Mouse (Mus musculus) forebrain, embryonic 16.5 days (tissue): ENCODE measurements around the gene Fndc3a. TPM values are rescaled to one million over a fixed set of nuclear protein-coding genes. Genes with fewer than 3 reads are reported as not detected.
A peak's percentile ranks its signal among the peaks of the same experiment; 100 is the strongest.

Experiments
- ATAC-seq: fragments of 200-750 bp; cut with Nextera tagmentation; 2 replicates; pipeline ENCODE4 v1.8.0; 2017; ENCODE audit warnings: mild to moderate bottlenecking, moderate library complexity
- H3K27ac ChIP-seq: fragments of 300-500 bp; sonication (generic); 2 replicates; pipeline ENCODE4 v1.5.1; 2014; ENCODE audit warnings: low read length, control low read depth
- H3K27me3 ChIP-seq: fragments of 300-500 bp; sonication (generic); replicated peaks from 2 replicates; pipeline ENCODE4 v1.6.1; 2014; ENCODE audit warnings: low read length; ENCODE audit not compliant: control insufficient read depth, insufficient read depth
- H3K36me3 ChIP-seq: fragments of 300-500 bp; sonication (generic); 2 replicates; pipeline ENCODE4 v1.6.1; 2014; ENCODE audit not compliant: control insufficient read depth, insufficient read depth
- H3K4me1 ChIP-seq: fragments of 300-500 bp; sonication (generic); replicated peaks from 2 replicates; pipeline ENCODE4 v1.6.1; 2014; ENCODE audit warnings: low read length; ENCODE audit not compliant: control insufficient read depth, insufficient read depth
- H3K4me2 ChIP-seq: fragments of 300-500 bp; sonication (generic); 2 replicates; pipeline ENCODE4 v1.6.1; 2014; ENCODE audit warnings: mild to moderate bottlenecking, low read length, control low read depth
- H3K4me3 ChIP-seq: fragments of 300-500 bp; sonication (generic); replicated peaks from 2 replicates; pipeline ENCODE4 v1.5.1; 2014; ENCODE audit warnings: mild to moderate bottlenecking, low read length, control low read depth
- H3K9ac ChIP-seq: fragments of 300-500 bp; sonication (generic); replicated peaks from 2 replicates; pipeline ENCODE4 v1.6.1; 2014; ENCODE audit warnings: low read depth, low read length, control low read depth
- H3K9me3 ChIP-seq: fragments of 300-500 bp; sonication (generic); 2 replicates; pipeline ENCODE4 v1.6.1; 2016; ENCODE audit warnings: low read length; ENCODE audit not compliant: control insufficient read depth
- WGBS: fragments of 180-500 bp; shearing (Covaris S2); extraction: QIAGEN DNeasy Blood & Tissue Kit; methylation state at CpG from one replicate; pipeline ENCODE4 v1.1.7; 2014; 5-methylcytosine and 5-hydroxymethylcytosine counted together
- polyA plus RNA-seq: library from polyadenylated mRNA; unstranded; fragments of >200 nt; fragmentation: Nextera tagmentation; extraction: Ambion mirVana; gene quantifications from 2 replicates; pipeline ENCODE4 v1.2.1, GENCODE M21; 2015

Fndc3a gene
- polyA plus RNA-seq, 1 experiment from 2014 or later: 39.4 TPM

GRCm38 (mm10) chr14:72527126-72527525 is 182.7 kb downstream of the Fndc3a start:
- H3K9ac ChIP-seq: no peak overlapping the region
- H3K36me3 ChIP-seq: no peaks in the 10 kb centered on the region
- no peaks in the 10 kb centered on the region for H3K9me3 ChIP-seq
- no peak overlapping the region for H3K4me2 ChIP-seq
- no peak overlapping the region for H3K4me3 ChIP-seq
- peaks cover 10% of the 10 kb centered on the region for H3K27me3 ChIP-seq
- 83% methylated on average over 1 of the region's 1 CpGs for WGBS
- ATAC-seq: no peak
- peaks cover 6% of the 10 kb centered on the region for H3K4me1 ChIP-seq
- H3K27ac ChIP-seq: no peak overlapping the region

- Histone ChIP-seq H3K4me1 (no peaks in the 10 kb centered on the region), H3K27ac (no peak overlapping the region), H3K4me3 (no peak overlapping the region), H3K36me3 (no peaks in the 10 kb centered on the region), H3K9ac (no peak overlapping the region), H3K9me3 (no peaks in the 10 kb centered on the region), H3K4me2 (no peak overlapping the region), H3K27me3 (no peaks in the 10 kb centered on the region)
- no peak for ATAC-seq
- 57% methylated on average over 2 of the region's 2 CpGs for WGBS
Observed at GRCm38 (mm10) chr14:72519561-72519960, 190.2 kb downstream of the Fndc3a start.

GRCm38 (mm10) chr14:72518786-72519185 is 191.0 kb downstream of the Fndc3a start:
- 87% methylated on average over 6 of the region's 6 CpGs for WGBS
- no peak overlapping the region for H3K27ac ChIP-seq
- ATAC-seq: no peak

DNA sequence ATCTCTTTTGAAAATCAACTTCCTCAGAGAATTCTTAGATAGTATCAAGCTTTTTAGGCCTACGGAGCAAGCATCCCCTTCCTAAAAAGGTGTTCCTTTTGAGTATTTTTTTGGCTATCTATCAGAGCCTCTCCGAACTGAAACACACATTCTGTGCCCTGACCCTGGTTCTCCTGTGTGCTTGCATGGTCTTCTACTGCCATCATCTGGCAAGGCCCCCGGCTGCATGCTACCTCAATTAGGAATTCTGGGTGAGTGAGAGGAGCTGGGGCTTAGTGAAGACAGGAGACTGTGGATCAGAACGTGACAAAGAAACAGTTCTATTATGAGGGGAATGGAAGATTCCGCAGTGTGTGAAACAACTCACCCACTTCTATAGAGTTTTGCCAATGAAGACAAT is 193.4 kb downstream of the Fndc3a start:
- peak; percentile 79 for ATAC-seq
- Histone ChIP-seq H3K9ac (no peak overlapping the region), H3K9me3 (no peaks in the 10 kb centered on the region), H3K27me3 (no peaks in the 10 kb centered on the region), H3K27ac (no peak overlapping the region), H3K36me3 (no peaks in the 10 kb centered on the region), H3K4me1 (no peaks in the 10 kb centered on the region), H3K4me3 (no peak overlapping the region), H3K4me2 (no peak overlapping the region)
- 21% methylated on average over 5 of the region's 5 CpGs for WGBS

More at GRCm38 (mm10) chr14:72518786-72519185, 191.0 kb downstream of the Fndc3a start:
- Histone ChIP-seq H3K4me2 (no peak overlapping the region), H3K4me1 (no peaks in the 10 kb centered on the region), H3K9ac (no peak overlapping the region), H3K27me3 (no peaks in the 10 kb centered on the region), H3K9me3 (no peaks in the 10 kb centered on the region), H3K36me3 (no peaks in the 10 kb centered on the region), H3K4me3 (no peak overlapping the region)

DNA sequence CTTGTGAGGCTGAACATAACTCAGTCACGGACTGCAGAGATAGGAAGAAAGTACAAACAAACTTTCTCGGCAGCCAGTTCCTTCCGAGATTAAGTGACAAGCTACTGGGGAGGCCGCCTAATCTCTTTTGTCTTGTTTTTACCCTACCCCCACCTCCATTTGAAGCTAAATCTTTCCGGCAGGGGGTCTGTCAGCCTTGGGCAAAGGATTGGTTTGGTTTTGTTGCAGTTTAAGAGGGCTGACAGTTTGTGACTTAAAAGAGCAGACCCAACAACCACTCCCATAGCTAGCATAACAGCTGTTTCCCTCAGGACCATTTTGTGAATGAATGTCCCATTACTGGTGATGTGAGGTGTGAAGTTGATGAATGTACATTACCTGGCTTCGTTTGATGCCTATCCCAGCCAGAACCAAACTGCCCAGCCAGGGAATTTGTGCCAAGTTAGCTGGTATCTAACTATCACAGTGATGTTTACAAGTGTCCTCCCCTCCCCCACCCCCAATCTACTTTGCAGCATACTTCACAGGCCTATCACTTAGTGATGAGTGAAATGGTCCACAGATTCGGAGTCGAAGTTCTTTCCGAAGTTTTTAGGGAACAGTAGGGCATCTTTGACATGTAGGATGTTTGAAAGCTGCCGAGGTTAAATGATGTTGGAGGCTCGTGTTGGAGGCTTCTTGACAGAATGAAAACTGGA is 202.9 kb downstream of the Fndc3a start:
- no peaks in the 10 kb centered on the region for H3K9me3 ChIP-seq
- H3K4me2 ChIP-seq: peak overlapping the region; percentile 45
- H3K4me1 ChIP-seq: peaks cover 9% of the 10 kb centered on the region
- 12% methylated on average over 11 of the region's 11 CpGs for WGBS
- no peaks in the 10 kb centered on the region for H3K36me3 ChIP-seq
- no peak overlapping the region for H3K9ac ChIP-seq
- no peaks in the 10 kb centered on the region for H3K27me3 ChIP-seq
- H3K4me3 ChIP-seq: peak overlapping the region; percentile 14; the same call in 1 of the 2 replicates
- no peak overlapping the region for H3K27ac ChIP-seq
- peak; percentile 10; the same call in 1 of the 2 replicates for ATAC-seq

DNA sequence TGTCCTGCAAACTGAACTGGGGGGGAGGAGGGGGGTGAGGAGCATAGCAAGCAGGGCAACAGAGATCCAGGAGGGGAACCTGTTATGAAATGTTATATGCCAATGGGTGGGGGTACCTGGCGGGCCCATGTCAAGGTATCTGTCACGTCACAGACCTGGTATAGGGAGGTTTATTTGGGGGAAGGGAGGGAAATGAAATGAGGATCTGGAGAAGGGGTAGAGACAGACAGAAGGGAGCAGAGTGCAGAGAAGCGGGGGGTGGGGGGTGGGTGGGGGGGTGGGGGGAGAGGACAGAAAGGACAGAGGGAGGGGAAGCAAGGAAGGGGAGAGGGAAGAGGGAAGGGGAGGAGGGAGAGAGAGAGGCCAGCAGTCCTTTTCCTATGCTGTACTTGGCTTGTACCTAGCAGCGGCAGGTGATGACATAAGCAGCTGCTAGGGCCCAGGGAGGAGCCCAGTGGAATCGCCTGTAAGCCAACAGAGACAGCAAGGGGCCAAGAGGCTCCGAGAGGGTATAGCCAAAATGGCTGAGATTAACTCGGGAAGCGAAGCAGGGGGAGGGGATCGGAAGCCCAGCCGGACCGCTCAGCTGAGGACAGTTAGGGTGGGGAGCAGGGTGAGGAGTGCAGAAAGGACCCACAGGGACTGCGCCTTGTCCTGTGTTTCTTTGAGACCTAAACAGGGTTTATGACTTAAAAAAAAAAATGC is 203.6 kb downstream of the Fndc3a start:
- 14% methylated on average over 12 of the region's 12 CpGs for WGBS
- H3K9ac ChIP-seq: 0 out of 2 replicates have a peak overlapping the region, but pooled peaks have one; percentile 32
- peak; percentile 38; the same call in 1 of the 2 replicates for ATAC-seq
- no peaks in the 10 kb centered on the region for H3K27me3 ChIP-seq
- H3K27ac ChIP-seq: no peak overlapping the region
- peak overlapping the region; percentile 14 for H3K4me3 ChIP-seq
- no peaks in the 10 kb centered on the region for H3K36me3 ChIP-seq
- H3K4me2 ChIP-seq: peak overlapping the region; percentile 45
- H3K9me3 ChIP-seq: no peaks in the 10 kb centered on the region
- peaks cover 9% of the 10 kb centered on the region for H3K4me1 ChIP-seq

DNA sequence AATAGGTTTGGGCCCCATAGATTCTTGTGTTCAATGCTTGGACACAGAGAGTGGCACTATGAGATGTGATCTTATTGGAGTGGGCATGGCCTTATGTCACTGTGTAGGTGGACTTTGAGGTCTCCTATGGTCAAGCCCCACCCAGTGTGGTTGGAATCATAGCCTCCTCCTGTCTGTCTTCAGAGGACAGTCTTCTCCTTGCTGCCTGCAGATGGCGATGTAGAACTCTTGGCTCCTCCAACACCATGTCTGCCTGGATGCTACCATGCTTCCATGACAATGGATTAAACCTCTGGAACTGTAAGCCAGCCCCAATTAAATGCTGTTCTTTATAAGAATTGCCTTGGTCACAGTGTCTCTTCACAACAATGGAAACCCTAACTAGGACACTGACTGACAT is 204.8 kb downstream of the Fndc3a start:
- ATAC-seq: no peak
- no peak overlapping the region for H3K9ac ChIP-seq

DNA sequence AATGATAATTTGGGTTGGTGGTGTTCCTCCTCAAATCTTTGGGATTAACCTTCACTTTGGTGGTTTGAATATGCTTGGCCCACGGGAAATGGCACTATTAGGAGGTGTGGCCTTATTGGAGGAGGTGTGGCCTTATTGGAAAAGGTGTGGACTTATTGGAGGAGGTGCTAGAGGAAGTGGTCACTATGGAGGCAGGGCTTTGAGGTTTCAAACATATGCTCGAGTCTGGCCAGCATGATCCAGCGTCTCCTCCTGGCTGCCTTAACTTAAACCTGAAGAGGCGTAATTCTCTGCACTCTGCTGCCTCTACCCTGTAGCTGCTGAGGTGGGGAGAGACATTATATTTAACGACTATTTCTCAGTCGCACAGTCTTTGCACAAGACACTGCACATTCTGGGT is 206.6 kb downstream of the Fndc3a start:
- Histone ChIP-seq H3K4me2 (no peak overlapping the region), H3K27ac (no peak overlapping the region), H3K4me1 (peaks cover 9% of the 10 kb centered on the region), H3K4me3 (no peak overlapping the region), H3K9ac (no peak overlapping the region), H3K9me3 (no peaks in the 10 kb centered on the region), H3K27me3 (no peaks in the 10 kb centered on the region), H3K36me3 (no peaks in the 10 kb centered on the region)
- ATAC-seq: no peak
- WGBS: 33% methylated on average over 6 of the region's 6 CpGs

More for the DNA sequence above, 204.8 kb downstream of the Fndc3a start:
- peaks cover 9% of the 10 kb centered on the region for H3K4me1 ChIP-seq
- H3K27me3 ChIP-seq: no peaks in the 10 kb centered on the region
- H3K4me3 ChIP-seq: no peak overlapping the region
- whole genome bisulfite sequencing: 94% methylated on average over 1 of the region's 1 CpGs
- H3K27ac ChIP-seq: no peak overlapping the region
- H3K4me2 ChIP-seq: no peak overlapping the region
- H3K36me3 ChIP-seq: no peaks in the 10 kb centered on the region
- H3K9me3 ChIP-seq: no peaks in the 10 kb centered on the region

GRCm38 (mm10) chr14:72493775-72494174 is 216.0 kb downstream of the Fndc3a start:
- Histone ChIP-seq H3K4me1 (no peaks in the 10 kb centered on the region), H3K9me3 (no peaks in the 10 kb centered on the region), H3K27ac (no peak overlapping the region), H3K9ac (no peak overlapping the region), H3K36me3 (no peaks in the 10 kb centered on the region), H3K27me3 (no peaks in the 10 kb centered on the region), H3K4me3 (no peak overlapping the region), H3K4me2 (no peak overlapping the region)
- WGBS: 79% methylated on average over 1 of the region's 1 CpGs
- ATAC-seq: no peak
